Mouse (Mus musculus) liver, adult 2 months (tissue): ENCODE data around the gene Ets2.

Experiments used
- CTCF ChIP-seq: fragments of 200-500 bp; IDR thresholded peaks from 2 replicates; pipeline ENCODE4 v1.5.1; 2011; ENCODE audit warnings: low read depth, low read length, control low read depth
- POLR2A ChIP-seq: fragments of 200-500 bp; IDR thresholded peaks from 2 replicates; pipeline ENCODE4 v1.6.1; 2011; ENCODE audit warnings: low read length, control low read depth; ENCODE audit not compliant: insufficient read depth; ENCODE audit errors: extremely low read depth

DNA sequence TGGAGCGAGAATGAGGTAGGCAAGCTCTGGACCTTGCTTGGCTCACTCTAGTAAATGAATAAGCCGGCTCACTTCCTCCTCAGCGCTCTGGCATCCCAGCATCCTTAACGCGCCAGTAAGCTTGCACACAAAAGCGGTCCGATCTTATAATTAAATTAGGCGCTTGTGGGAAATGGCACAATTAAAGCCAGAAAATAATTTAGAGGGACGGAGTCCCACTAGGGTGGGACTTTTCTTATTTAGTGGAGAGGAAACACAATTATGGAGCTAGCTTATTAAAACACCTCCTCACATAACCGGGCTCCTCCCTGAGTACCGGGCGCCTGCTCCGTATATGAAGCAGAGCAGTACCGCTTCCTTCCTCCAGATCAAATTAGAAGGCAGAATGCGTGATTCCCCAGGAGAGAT lies 47.7 kb upstream of the Ets2 start:
- TF ChIP-seq CTCF = no peak
- no peak for TF ChIP-seq POLR2A
